Mouse (Mus musculus): Measurements from ENCODE around the gene Slco1c1. TPM values are rescaled to one million over a fixed set of nuclear protein-coding genes. Genes with fewer than 3 reads are reported as not detected.

The Slco1c1 gene
- polyA plus RNA-seq (2012; rRNA removed) = 55.8 and 56.1 TPM in 2 replicates

GRCm38 (mm10) chr6:141523747-141524640, at the start of gene Slco1c1:
TSS of gene Slco1c1 (plus strand) at chr6:141524368.
- Histone ChIP-seq H3K27ac (ENCODE audit: insufficient read depth, low read length) (peak within 1 kb of the TSS; percentile 95), H3K4me1 (ENCODE audit: control insufficient read depth, insufficient read depth, low read length) (no peaks in the 10 kb centered on the region), H3K4me3 (ENCODE audit: insufficient read depth, low read length) (peak within 1 kb of the TSS; percentile 39)
- TF ChIP-seq CTCF (IDR thresholded peaks at IDR 0.05; ENCODE audit: extremely low read depth, insufficient read depth, low read length) = no peak
- 0 out of 2 replicates have a peak, but pooled peaks have one; percentile 35 for TF ChIP-seq POLR2A (IDR thresholded peaks at IDR 0.05; ENCODE audit: extremely low read depth, insufficient read depth, low read length)

- Histone ChIP-seq H3K27ac (ENCODE audit: insufficient read depth, low read length) (no peak overlapping the region), H3K4me3 (ENCODE audit: insufficient read depth, low read length) (no peak overlapping the region), H3K4me1 (ENCODE audit: control insufficient read depth, insufficient read depth, low read length) (no peaks in the 10 kb centered on the region)
- TF ChIP-seq CTCF (IDR thresholded peaks at IDR 0.05; ENCODE audit: extremely low read depth, insufficient read depth, low read length) (no peak), POLR2A (IDR thresholded peaks at IDR 0.05; ENCODE audit: extremely low read depth, insufficient read depth, low read length) (no peak)
Measured at GRCm38 (mm10) chr6:141474696-141475095, 49.5 kb upstream of the Slco1c1 start.

- TF ChIP-seq CTCF (IDR thresholded peaks at IDR 0.05; ENCODE audit: extremely low read depth, insufficient read depth, low read length) (no peak), POLR2A (IDR thresholded peaks at IDR 0.05; ENCODE audit: extremely low read depth, insufficient read depth, low read length) (no peak)
Measured at GRCm38 (mm10) chr6:141485302-141486021, 38.7 kb upstream of the Slco1c1 start.

GRCm38 (mm10) chr6:141487266-141487665, 36.9 kb upstream of the Slco1c1 start:
- TF ChIP-seq POLR2A (IDR thresholded peaks at IDR 0.05; ENCODE audit: extremely low read depth, insufficient read depth, low read length) (no peak), CTCF (IDR thresholded peaks at IDR 0.05; ENCODE audit: extremely low read depth, insufficient read depth, low read length) (peak; percentile 65)
- Histone ChIP-seq H3K4me1 (ENCODE audit: control insufficient read depth, insufficient read depth, low read length) (no peaks in the 10 kb centered on the region), H3K4me3 (ENCODE audit: insufficient read depth, low read length) (no peak overlapping the region), H3K27ac (ENCODE audit: insufficient read depth, low read length) (no peak overlapping the region)

More at GRCm38 (mm10) chr6:141485302-141486021, 38.7 kb upstream of the Slco1c1 start:
- Histone ChIP-seq H3K27ac (ENCODE audit: insufficient read depth, low read length) (no peak overlapping the region), H3K4me3 (ENCODE audit: insufficient read depth, low read length) (no peak overlapping the region), H3K4me1 (ENCODE audit: control insufficient read depth, insufficient read depth, low read length) (no peaks in the 10 kb centered on the region)

GRCm38 (mm10) chr6:141488619-141489018, 35.5 kb upstream of the Slco1c1 start:
- Histone ChIP-seq H3K4me1 (ENCODE audit: control insufficient read depth, insufficient read depth, low read length) (no peaks in the 10 kb centered on the region), H3K27ac (ENCODE audit: insufficient read depth, low read length) (no peak overlapping the region), H3K4me3 (ENCODE audit: insufficient read depth, low read length) (no peak overlapping the region)
- TF ChIP-seq POLR2A (IDR thresholded peaks at IDR 0.05; ENCODE audit: extremely low read depth, insufficient read depth, low read length) (no peak), CTCF (IDR thresholded peaks at IDR 0.05; ENCODE audit: extremely low read depth, insufficient read depth, low read length) (peak; percentile 68)

- TF ChIP-seq POLR2A (IDR thresholded peaks at IDR 0.05; ENCODE audit: extremely low read depth, insufficient read depth, low read length) (no peak), CTCF (IDR thresholded peaks at IDR 0.05; ENCODE audit: extremely low read depth, insufficient read depth, low read length) (no peak)
- Histone ChIP-seq H3K4me3 (ENCODE audit: insufficient read depth, low read length) (no peak overlapping the region), H3K27ac (ENCODE audit: insufficient read depth, low read length) (no peak overlapping the region), H3K4me1 (ENCODE audit: control insufficient read depth, insufficient read depth, low read length) (no peaks in the 10 kb centered on the region; the same call in 1 of the 2 replicates)
Measured at GRCm38 (mm10) chr6:141494909-141495308, 29.3 kb upstream of the Slco1c1 start.

GRCm38 (mm10) chr6:141495634-141496418, 28.3 kb upstream of the Slco1c1 start:
- Histone ChIP-seq H3K4me1 (ENCODE audit: control insufficient read depth, insufficient read depth, low read length) (no peaks in the 10 kb centered on the region; the same call in 1 of the 2 replicates), H3K27ac (ENCODE audit: insufficient read depth, low read length) (peak overlapping the region; percentile 29), H3K4me3 (ENCODE audit: insufficient read depth, low read length) (no peak overlapping the region)
- no peak for TF ChIP-seq POLR2A (IDR thresholded peaks at IDR 0.05; ENCODE audit: extremely low read depth, insufficient read depth, low read length)
- TF ChIP-seq CTCF (IDR thresholded peaks at IDR 0.05; ENCODE audit: extremely low read depth, insufficient read depth, low read length) = no peak

- no peak for TF ChIP-seq POLR2A (IDR thresholded peaks at IDR 0.05; ENCODE audit: extremely low read depth, insufficient read depth, low read length)
- TF ChIP-seq CTCF (IDR thresholded peaks at IDR 0.05; ENCODE audit: extremely low read depth, insufficient read depth, low read length) = peak; percentile 44
- peaks cover 2% of the 10 kb centered on the region; the same call in 1 of the 2 replicates for H3K4me1 ChIP-seq (ENCODE audit: control insufficient read depth, insufficient read depth, low read length)
- H3K4me3 ChIP-seq (ENCODE audit: insufficient read depth, low read length) = no peak overlapping the region
- H3K27ac ChIP-seq (ENCODE audit: insufficient read depth, low read length) = no peak overlapping the region
Measured at GRCm38 (mm10) chr6:141499511-141499910, 24.7 kb upstream of the Slco1c1 start.

GRCm38 (mm10) chr6:141501171-141501570, 23.0 kb upstream of the Slco1c1 start:
- H3K27ac ChIP-seq (ENCODE audit: insufficient read depth, low read length) = no peak overlapping the region
- TF ChIP-seq CTCF (IDR thresholded peaks at IDR 0.05; ENCODE audit: extremely low read depth, insufficient read depth, low read length) = no peak
- TF ChIP-seq POLR2A (IDR thresholded peaks at IDR 0.05; ENCODE audit: extremely low read depth, insufficient read depth, low read length) = no peak
- peaks cover 2% of the 10 kb centered on the region; the same call in 1 of the 2 replicates for H3K4me1 ChIP-seq (ENCODE audit: control insufficient read depth, insufficient read depth, low read length)
- H3K4me3 ChIP-seq (ENCODE audit: insufficient read depth, low read length) = no peak overlapping the region

All from cortical plate, adult 2 months (tissue).